Mouse (Mus musculus): Measurements from ENCODE around the gene Josd2.

Gene Josd2

GRCm38 (mm10) chr7:44472558-44472885, 4.7 kb downstream of the Josd2 start:
- DNase-seq (ENCODE audit: low spot score), result no peak

GRCm38 (mm10) chr7:44472961-44473646, 5.3 kb downstream of the Josd2 start:
- DNase-seq (ENCODE audit: low spot score), result no peak

GRCm38 (mm10) chr7:44474419-44474818, 6.6 kb downstream of the Josd2 start:
- DNase-seq (ENCODE audit: low spot score), result peak; percentile 64

GRCm38 (mm10) chr7:44475046-44475614, 7.3 kb downstream of the Josd2 start:
- DNase-seq (ENCODE audit: low spot score), result no peak

GRCm38 (mm10) chr7:44482836-44483435, 15.2 kb downstream of the Josd2 start:
- DNase-seq (ENCODE audit: low spot score), result no peak

- no peak for DNase-seq (ENCODE audit: low spot score)
These were observed 16.3 kb downstream of the Josd2 start for GRCm38 (mm10) chr7:44484109-44484508.

- peak; percentile 77 for DNase-seq (ENCODE audit: low spot score)
These were observed 17.2 kb downstream of the Josd2 start for GRCm38 (mm10) chr7:44484841-44485571.

- DNase-seq (ENCODE audit: low spot score), result no peak
These were observed 17.9 kb downstream of the Josd2 start for GRCm38 (mm10) chr7:44485572-44486195.

GRCm38 (mm10) chr7:44486927-44487575, 19.3 kb downstream of the Josd2 start:
- no peak for DNase-seq (ENCODE audit: low spot score)

GRCm38 (mm10) chr7:44487936-44488335, 20.2 kb downstream of the Josd2 start:
- no peak for DNase-seq (ENCODE audit: low spot score)

- no peak for DNase-seq (ENCODE audit: low spot score)
These were observed 20.8 kb downstream of the Josd2 start for GRCm38 (mm10) chr7:44488545-44488944.

GRCm38 (mm10) chr7:44490281-44490680, 22.5 kb downstream of the Josd2 start:
- DNase-seq (ENCODE audit: low spot score), result no peak

GRCm38 (mm10) chr7:44491391-44491790, 23.6 kb downstream of the Josd2 start:
- DNase-seq (ENCODE audit: low spot score), result no peak

GRCm38 (mm10) chr7:44492166-44492826, 24.5 kb downstream of the Josd2 start:
- no peak for DNase-seq (ENCODE audit: low spot score)

GRCm38 (mm10) chr7:44494681-44495080, 26.9 kb downstream of the Josd2 start:
- DNase-seq (ENCODE audit: low spot score), result no peak

- no peak for DNase-seq (ENCODE audit: low spot score)
These were observed 27.3 kb downstream of the Josd2 start for GRCm38 (mm10) chr7:44495086-44495485.

GRCm38 (mm10) chr7:44495992-44496770, 28.4 kb downstream of the Josd2 start, which contains the start of the genes Emc10 and Fam71e1:
Gene Emc10 (minus strand): TSS chr7:44496529.
Gene Fam71e1 (plus strand): TSS chr7:44496581.
- DNase-seq (ENCODE audit: low spot score), result peak; percentile 98

- DNase-seq (ENCODE audit: low spot score), result no peak
These were observed 29.0 kb downstream of the Josd2 start for GRCm38 (mm10) chr7:44496771-44497109.

- DNase-seq (ENCODE audit: low spot score), result no peak
These were observed 29.7 kb downstream of the Josd2 start for GRCm38 (mm10) chr7:44497361-44498055.

- no peak for DNase-seq (ENCODE audit: low spot score)
These were observed 31.1 kb downstream of the Josd2 start for GRCm38 (mm10) chr7:44498922-44499321.

Measured in MN1 (cell line).